Mouse (Mus musculus): ENCODE data around the gene Unc5c. TPM values are rescaled to one million over a fixed set of nuclear protein-coding genes. Genes with fewer than 3 reads are reported as not detected.

Unc5c gene
- polyA plus RNA-seq, 1 experiment = 0.22 TPM

- H3K27me3 ChIP-seq (ENCODE audit: control insufficient read depth, insufficient read depth, low read length) = no peaks in the 10 kb centered on the region
- no peaks in the 10 kb centered on the region for H3K4me1 ChIP-seq (ENCODE audit: control insufficient read depth, insufficient read depth, low read length)
- TF ChIP-seq CTCF (IDR thresholded peaks at IDR 0.05; ENCODE audit: control insufficient read depth, insufficient read depth, insufficient replicate concordance, low read depth, low read length) = no peak
- no peak for TF ChIP-seq POLR2A (IDR thresholded peaks at IDR 0.05; ENCODE audit: control insufficient read depth, low read depth, low read length)
- H3K4me3 ChIP-seq (ENCODE audit: control insufficient read depth, low read depth, low read length) = no peak overlapping the region
- no peak overlapping the region for H3K27ac ChIP-seq (ENCODE audit: control insufficient read depth, insufficient read depth, low read depth, low read length)
- H3K36me3 ChIP-seq (ENCODE audit: control insufficient read depth, insufficient read depth, low read length) = no peaks in the 10 kb centered on the region
Observed at GRCm38 (mm10) chr3:141627639-141627977, 162.6 kb downstream of the Unc5c start.

GRCm38 (mm10) chr3:141629431-141629830 lies 164.4 kb downstream of the Unc5c start:
- TF ChIP-seq CTCF (IDR thresholded peaks at IDR 0.05; ENCODE audit: control insufficient read depth, insufficient read depth, insufficient replicate concordance, low read depth, low read length) (no peak), POLR2A (IDR thresholded peaks at IDR 0.05; ENCODE audit: control insufficient read depth, low read depth, low read length) (no peak)
- H3K36me3 ChIP-seq (ENCODE audit: control insufficient read depth, insufficient read depth, low read length) = no peaks in the 10 kb centered on the region
- no peak overlapping the region for H3K4me3 ChIP-seq (ENCODE audit: control insufficient read depth, low read depth, low read length)
- H3K4me1 ChIP-seq (ENCODE audit: control insufficient read depth, insufficient read depth, low read length) = no peaks in the 10 kb centered on the region
- H3K27ac ChIP-seq (ENCODE audit: control insufficient read depth, insufficient read depth, low read depth, low read length) = no peak overlapping the region
- no peaks in the 10 kb centered on the region for H3K27me3 ChIP-seq (ENCODE audit: control insufficient read depth, insufficient read depth, low read length)

GRCm38 (mm10) chr3:141637900-141638299 lies 172.9 kb downstream of the Unc5c start:
- H3K4me1 ChIP-seq (ENCODE audit: control insufficient read depth, insufficient read depth, low read length) = no peaks in the 10 kb centered on the region
- TF ChIP-seq POLR2A (IDR thresholded peaks at IDR 0.05; ENCODE audit: control insufficient read depth, low read depth, low read length) (no peak), CTCF (IDR thresholded peaks at IDR 0.05; ENCODE audit: control insufficient read depth, insufficient read depth, insufficient replicate concordance, low read depth, low read length) (no peak)
- H3K4me3 ChIP-seq (ENCODE audit: control insufficient read depth, low read depth, low read length) = no peak overlapping the region
- no peak overlapping the region for H3K27ac ChIP-seq (ENCODE audit: control insufficient read depth, insufficient read depth, low read depth, low read length)
- H3K27me3 ChIP-seq (ENCODE audit: control insufficient read depth, insufficient read depth, low read length) = no peaks in the 10 kb centered on the region
- H3K36me3 ChIP-seq (ENCODE audit: control insufficient read depth, insufficient read depth, low read length) = no peaks in the 10 kb centered on the region

- H3K4me3 ChIP-seq (ENCODE audit: control insufficient read depth, low read depth, low read length) = no peak overlapping the region
- no peaks in the 10 kb centered on the region for H3K27me3 ChIP-seq (ENCODE audit: control insufficient read depth, insufficient read depth, low read length)
- H3K27ac ChIP-seq (ENCODE audit: control insufficient read depth, insufficient read depth, low read depth, low read length) = no peak overlapping the region
- H3K36me3 ChIP-seq (ENCODE audit: control insufficient read depth, insufficient read depth, low read length) = no peaks in the 10 kb centered on the region
- TF ChIP-seq CTCF (IDR thresholded peaks at IDR 0.05; ENCODE audit: control insufficient read depth, insufficient read depth, insufficient replicate concordance, low read depth, low read length) = no peak
- no peak for TF ChIP-seq POLR2A (IDR thresholded peaks at IDR 0.05; ENCODE audit: control insufficient read depth, low read depth, low read length)
- H3K4me1 ChIP-seq (ENCODE audit: control insufficient read depth, insufficient read depth, low read length) = no peaks in the 10 kb centered on the region
Observed at GRCm38 (mm10) chr3:141644264-141644663, 179.2 kb downstream of the Unc5c start.

- Histone ChIP-seq H3K27ac (ENCODE audit: control insufficient read depth, insufficient read depth, low read depth, low read length) (no peak overlapping the region), H3K4me3 (ENCODE audit: control insufficient read depth, low read depth, low read length) (no peak overlapping the region), H3K4me1 (ENCODE audit: control insufficient read depth, insufficient read depth, low read length) (no peaks in the 10 kb centered on the region), H3K27me3 (ENCODE audit: control insufficient read depth, insufficient read depth, low read length) (no peaks in the 10 kb centered on the region), H3K36me3 (ENCODE audit: control insufficient read depth, insufficient read depth, low read length) (no peaks in the 10 kb centered on the region)
- no peak for TF ChIP-seq CTCF (IDR thresholded peaks at IDR 0.05; ENCODE audit: control insufficient read depth, insufficient read depth, insufficient replicate concordance, low read depth, low read length)
- TF ChIP-seq POLR2A (IDR thresholded peaks at IDR 0.05; ENCODE audit: control insufficient read depth, low read depth, low read length) = no peak
Observed at GRCm38 (mm10) chr3:141646588-141646987, 181.6 kb downstream of the Unc5c start.

- TF ChIP-seq CTCF (IDR thresholded peaks at IDR 0.05; ENCODE audit: control insufficient read depth, insufficient read depth, insufficient replicate concordance, low read depth, low read length) = no peak
- TF ChIP-seq POLR2A (IDR thresholded peaks at IDR 0.05; ENCODE audit: control insufficient read depth, low read depth, low read length) = no peak
- Histone ChIP-seq H3K27ac (ENCODE audit: control insufficient read depth, insufficient read depth, low read depth, low read length) (no peak overlapping the region), H3K27me3 (ENCODE audit: control insufficient read depth, insufficient read depth, low read length) (no peaks in the 10 kb centered on the region), H3K36me3 (ENCODE audit: control insufficient read depth, insufficient read depth, low read length) (no peaks in the 10 kb centered on the region), H3K4me3 (ENCODE audit: control insufficient read depth, low read depth, low read length) (no peak overlapping the region), H3K4me1 (ENCODE audit: control insufficient read depth, insufficient read depth, low read length) (no peaks in the 10 kb centered on the region)
Observed at GRCm38 (mm10) chr3:141650658-141651057, 185.6 kb downstream of the Unc5c start.

- Histone ChIP-seq H3K4me3 (ENCODE audit: control insufficient read depth, low read depth, low read length) (no peak overlapping the region), H3K27me3 (ENCODE audit: control insufficient read depth, insufficient read depth, low read length) (no peaks in the 10 kb centered on the region), H3K36me3 (ENCODE audit: control insufficient read depth, insufficient read depth, low read length) (no peaks in the 10 kb centered on the region), H3K27ac (ENCODE audit: control insufficient read depth, insufficient read depth, low read depth, low read length) (no peak overlapping the region), H3K4me1 (ENCODE audit: control insufficient read depth, insufficient read depth, low read length) (no peaks in the 10 kb centered on the region)
- TF ChIP-seq CTCF (IDR thresholded peaks at IDR 0.05; ENCODE audit: control insufficient read depth, insufficient read depth, insufficient replicate concordance, low read depth, low read length) (no peak), POLR2A (IDR thresholded peaks at IDR 0.05; ENCODE audit: control insufficient read depth, low read depth, low read length) (no peak)
Observed at GRCm38 (mm10) chr3:141653915-141654314, 188.9 kb downstream of the Unc5c start.

Data from testis, adult 2 months (tissue).